Mouse (Mus musculus) small intestine, adult 2 months (tissue): ENCODE results near the gene Rufy4. TPM values are rescaled to one million over a fixed set of nuclear protein-coding genes. Genes with fewer than 3 reads are reported as not detected.
A peak's percentile ranks its signal among the peaks of the same experiment; 100 is the strongest.

ENCODE experiments used
- H3K27ac ChIP-seq: fragments of 200-500 bp; 2 replicates; pipeline ENCODE4 v1.5.1; 2012; ENCODE audit warnings: low read depth, low read length, control low read depth, inconsistent platforms; ENCODE audit not compliant: insufficient read depth
- H3K27me3 ChIP-seq: fragments of 200-500 bp; 2 replicates; pipeline ENCODE4 v1.6.1; 2012; ENCODE audit warnings: mild to moderate bottlenecking, moderate library complexity, low read length, inconsistent platforms; ENCODE audit not compliant: control insufficient read depth, insufficient read depth
- H3K36me3 ChIP-seq: fragments of 200-500 bp; 2 replicates; pipeline ENCODE4 v1.6.1; 2012; ENCODE audit warnings: mild to moderate bottlenecking, low read length, control low read depth, inconsistent platforms; ENCODE audit not compliant: control insufficient read depth, insufficient read depth
- H3K4me1 ChIP-seq: fragments of 200-500 bp; 2 replicates; pipeline ENCODE4 v1.6.1; 2012; ENCODE audit warnings: low read length, inconsistent platforms, mixed read lengths; ENCODE audit not compliant: control insufficient read depth, insufficient read depth, insufficient read length
- H3K4me3 ChIP-seq: fragments of 200-500 bp; 2 replicates; pipeline ENCODE4 v1.5.1; 2012; ENCODE audit warnings: low read depth, mild to moderate bottlenecking, control low read depth, inconsistent platforms, low read length, moderate library complexity
- CTCF ChIP-seq: fragments of 200-500 bp; IDR thresholded peaks from 2 replicates; pipeline ENCODE4 v1.5.1; 2012; ENCODE audit warnings: low read depth, mild to moderate bottlenecking, control low read depth, inconsistent platforms, low read length, moderate library complexity, mixed read lengths; ENCODE audit not compliant: insufficient replicate concordance, insufficient read length; ENCODE audit errors: extremely low read depth
- POLR2A ChIP-seq: fragments of 200-500 bp; IDR thresholded peaks from 2 replicates; pipeline ENCODE4 v1.6.1; 2012; ENCODE audit warnings: low read depth, mild to moderate bottlenecking, control low read depth, inconsistent platforms, low read length, moderate library complexity
- WGBS: fragments of 180-500 bp; shearing (Covaris S2); methylation state at CpG from one replicate; pipeline ENCODE4 v1.1.7; 2018; 5-methylcytosine and 5-hydroxymethylcytosine counted together
- polyA plus RNA-seq: library from polyadenylated mRNA; depleted of rRNA; stranded (reverse); fragments of >200 nt; gene quantifications from 2 replicates; pipeline ENCODE4 v1.2.3, GENCODE M21; 2012; rRNA removed

The Rufy4 gene
- polyA plus RNA-seq = 0.11 TPM in 1 of 2 replicates, not detected in the other

GRCm38 (mm10) chr1:74124991-74125552, at the start of gene Rufy4:
Gene Rufy4 (plus strand): TSS chr1:74125541.
- TF ChIP-seq CTCF (peak; percentile 71; the same call in 1 of the 2 replicates), POLR2A (no peak)
- Histone ChIP-seq H3K4me3 (peak within 1 kb of the TSS; percentile 63), H3K4me1 (no peaks in the 10 kb centered on the region; the same call in 1 of the 2 replicates), H3K27ac (no peak within 1 kb of the TSS), H3K36me3 (no peaks in the 10 kb centered on the region), H3K27me3 (peaks cover 9% of the 10 kb centered on the region; the same call in 1 of the 2 replicates)
- under 1% methylated on average over 12 of the region's 12 CpGs for WGBS

- Histone ChIP-seq H3K27me3 (no peaks in the 10 kb centered on the region), H3K27ac (no peak overlapping the region), H3K4me1 (no peaks in the 10 kb centered on the region; the same call in 1 of the 2 replicates), H3K36me3 (no peaks in the 10 kb centered on the region), H3K4me3 (no peak overlapping the region)
- TF ChIP-seq CTCF (no peak), POLR2A (no peak)
- 49% methylated on average over 4 of the region's 4 CpGs for WGBS
Measured at GRCm38 (mm10) chr1:74076230-74076629, 49.1 kb upstream of the Rufy4 start.

GRCm38 (mm10) chr1:74077353-74077752, 48.0 kb upstream of the Rufy4 start:
- Histone ChIP-seq H3K4me1 (peaks cover 2% of the 10 kb centered on the region; the same call in 1 of the 2 replicates), H3K4me3 (no peak overlapping the region), H3K27me3 (no peaks in the 10 kb centered on the region), H3K27ac (no peak overlapping the region), H3K36me3 (no peaks in the 10 kb centered on the region)
- 2% methylated on average over 2 of the region's 2 CpGs for WGBS
- peak; percentile 65; the same call in 1 of the 2 replicates for TF ChIP-seq CTCF
- no peak for TF ChIP-seq POLR2A

- no peak for TF ChIP-seq POLR2A
- no peak for TF ChIP-seq CTCF
- WGBS = 6% methylated on average over 2 of the region's 2 CpGs
- no peak overlapping the region for H3K27ac ChIP-seq
- no peaks in the 10 kb centered on the region for H3K36me3 ChIP-seq
- H3K4me3 ChIP-seq = no peak overlapping the region
- peaks cover 2% of the 10 kb centered on the region; the same call in 1 of the 2 replicates for H3K4me1 ChIP-seq
- no peaks in the 10 kb centered on the region for H3K27me3 ChIP-seq
Measured at GRCm38 (mm10) chr1:74081573-74081989, 43.8 kb upstream of the Rufy4 start.

GRCm38 (mm10) chr1:74082841-74083463, 42.4 kb upstream of the Rufy4 start:
- H3K27ac ChIP-seq = no peak overlapping the region
- 0 out of 2 replicates have a peak, but pooled peaks cover 2% of the 10 kb centered on the region for H3K4me1 ChIP-seq
- TF ChIP-seq CTCF (peak; percentile 72), POLR2A (no peak)
- H3K27me3 ChIP-seq = no peaks in the 10 kb centered on the region
- 9% methylated on average over 6 of the region's 6 CpGs for WGBS
- no peaks in the 10 kb centered on the region for H3K36me3 ChIP-seq
- no peak overlapping the region for H3K4me3 ChIP-seq

GRCm38 (mm10) chr1:74084065-74084705, 41.2 kb upstream of the Rufy4 start:
- Histone ChIP-seq H3K4me3 (no peak overlapping the region), H3K4me1 (0 out of 2 replicates have a peak, but pooled peaks cover 2% of the 10 kb centered on the region), H3K36me3 (no peaks in the 10 kb centered on the region), H3K27ac (no peak overlapping the region), H3K27me3 (no peaks in the 10 kb centered on the region)
- TF ChIP-seq POLR2A (no peak), CTCF (no peak)
- WGBS = 57% methylated on average over 6 of the region's 6 CpGs

- 0 out of 2 replicates have a peak, but pooled peaks cover 2% of the 10 kb centered on the region for H3K4me1 ChIP-seq
- H3K27ac ChIP-seq = no peak overlapping the region
- no peaks in the 10 kb centered on the region for H3K36me3 ChIP-seq
- no peaks in the 10 kb centered on the region for H3K27me3 ChIP-seq
- H3K4me3 ChIP-seq = no peak overlapping the region
- TF ChIP-seq POLR2A (no peak), CTCF (no peak)
- WGBS = 28% methylated on average over 5 of the region's 5 CpGs
Measured at GRCm38 (mm10) chr1:74084752-74085151, 40.6 kb upstream of the Rufy4 start.
